Mouse (Mus musculus): Measurements from ENCODE around the gene Pawr.
A peak's percentile ranks its signal among the peaks of the same experiment; 100 is the strongest.

The Pawr gene

DNA sequence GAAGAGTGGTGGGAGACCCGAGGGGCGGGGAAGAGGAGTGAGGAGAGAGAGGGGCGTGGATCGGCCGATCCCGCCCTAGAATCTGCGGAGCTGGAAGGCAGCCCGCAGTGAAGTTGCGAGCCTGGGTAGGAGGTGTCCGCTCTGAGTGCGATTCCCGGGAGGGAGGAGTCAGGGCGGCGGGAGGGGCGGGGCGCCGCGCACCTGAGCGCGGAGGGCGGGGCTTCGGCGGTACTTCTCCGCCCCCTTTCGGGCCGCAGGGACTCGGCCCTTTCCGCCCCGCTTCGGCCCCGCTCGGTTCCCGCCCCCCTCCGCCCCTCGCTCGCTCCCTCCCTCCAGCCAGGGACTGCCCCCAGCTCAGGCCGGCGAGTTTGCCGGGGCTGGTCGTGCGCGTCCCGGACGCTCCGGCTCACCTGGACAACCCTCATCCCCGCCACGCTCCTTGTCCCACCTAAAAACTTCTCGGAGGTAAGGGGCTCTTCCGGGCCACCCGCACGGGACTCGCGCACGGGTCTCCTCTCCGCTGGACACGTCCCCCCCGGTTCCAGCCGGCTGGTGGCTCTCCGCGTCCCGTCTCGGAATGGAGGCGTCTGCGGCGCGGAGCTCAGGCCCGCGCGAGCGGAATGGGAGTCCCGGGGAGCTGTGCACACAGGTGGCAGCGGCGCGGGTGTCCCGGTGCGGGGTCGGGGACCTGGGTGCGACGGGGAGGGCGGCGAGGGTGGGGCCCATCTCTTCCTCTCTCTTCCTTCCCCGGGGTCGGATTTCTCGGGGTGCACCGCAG, at the start of gene Pawr:
Pawr (plus strand) TSS at position 338 of the 778 bp plus-strand sequence.
- DNase-seq (ENCODE audit: extremely low read depth, low read depth, low spot score), result no peak

GRCm38 (mm10) chr10:108282351-108282750, 49.6 kb upstream of the Pawr start:
- no peak for DNase-seq (ENCODE audit: extremely low read depth, low read depth, low spot score)

- DNase-seq (ENCODE audit: extremely low read depth, low read depth, low spot score), result no peak
Observed at GRCm38 (mm10) chr10:108283418-108283817, 48.5 kb upstream of the Pawr start.

DNA sequence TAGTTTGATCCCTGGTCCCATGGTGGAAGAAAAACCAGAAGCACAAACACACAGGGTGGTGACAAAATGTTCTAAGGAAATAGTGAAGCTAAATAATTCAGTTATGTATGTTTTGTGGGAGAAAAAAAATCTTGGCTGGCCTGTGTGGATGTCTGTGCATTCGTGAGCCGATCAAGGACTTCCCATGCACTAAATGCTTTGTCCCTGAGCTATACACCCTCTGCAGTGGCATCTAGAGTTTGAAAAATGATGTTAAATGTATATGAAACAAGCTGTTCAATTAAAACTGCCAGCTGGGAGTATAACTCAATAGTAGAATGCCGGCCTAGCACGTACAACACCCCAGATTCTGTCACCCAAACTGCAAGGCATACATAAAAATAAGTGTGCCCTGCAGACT, 48.1 kb upstream of the Pawr start:
- no peak for DNase-seq (ENCODE audit: extremely low read depth, low read depth, low spot score)

GRCm38 (mm10) chr10:108284445-108284844, 47.5 kb upstream of the Pawr start:
- DNase-seq (ENCODE audit: extremely low read depth, low read depth, low spot score), result no peak

DNA sequence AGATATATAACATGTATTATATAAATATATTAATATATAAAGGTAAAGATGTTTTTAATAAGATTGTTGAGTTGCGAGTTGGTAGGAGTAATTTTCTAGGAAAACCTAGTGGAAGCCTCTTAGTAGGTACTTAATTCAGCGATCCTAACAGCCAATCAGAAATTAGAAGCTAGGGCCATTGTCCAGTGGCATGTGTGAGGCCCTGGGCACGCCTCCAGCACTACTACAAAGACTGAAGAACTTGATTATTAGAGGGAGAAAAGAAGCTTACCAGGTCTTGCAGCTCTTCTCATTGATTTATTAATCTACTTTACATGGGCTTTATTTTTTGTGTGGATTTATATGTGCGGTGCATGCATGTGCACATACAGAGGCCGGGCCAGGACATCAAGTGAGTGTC, 46.9 kb upstream of the Pawr start:
- no peak for DNase-seq (ENCODE audit: extremely low read depth, low read depth, low spot score)

GRCm38 (mm10) chr10:108286658-108287437, 45.1 kb upstream of the Pawr start:
- no peak for DNase-seq (ENCODE audit: extremely low read depth, low read depth, low spot score)

DNA sequence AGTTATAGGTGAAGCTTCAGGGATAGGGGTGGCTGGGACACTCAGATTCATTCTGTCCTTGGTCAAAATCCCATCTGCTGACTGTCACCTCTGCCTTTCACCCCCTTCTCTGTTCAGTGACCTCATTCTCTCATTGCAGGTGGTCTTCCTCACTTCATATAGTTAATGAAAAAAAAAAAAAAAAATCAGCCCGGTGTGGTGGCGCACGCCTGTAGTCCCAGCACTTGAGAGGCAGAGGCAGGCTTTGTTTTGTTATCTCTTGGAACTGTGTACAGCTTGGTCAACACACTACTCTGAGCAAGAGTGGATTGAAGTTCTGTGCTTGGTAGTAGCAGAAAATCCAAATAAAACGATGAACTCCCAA, 44.5 kb upstream of the Pawr start:
- DNase-seq (ENCODE audit: extremely low read depth, low read depth, low spot score), result no peak

DNA sequence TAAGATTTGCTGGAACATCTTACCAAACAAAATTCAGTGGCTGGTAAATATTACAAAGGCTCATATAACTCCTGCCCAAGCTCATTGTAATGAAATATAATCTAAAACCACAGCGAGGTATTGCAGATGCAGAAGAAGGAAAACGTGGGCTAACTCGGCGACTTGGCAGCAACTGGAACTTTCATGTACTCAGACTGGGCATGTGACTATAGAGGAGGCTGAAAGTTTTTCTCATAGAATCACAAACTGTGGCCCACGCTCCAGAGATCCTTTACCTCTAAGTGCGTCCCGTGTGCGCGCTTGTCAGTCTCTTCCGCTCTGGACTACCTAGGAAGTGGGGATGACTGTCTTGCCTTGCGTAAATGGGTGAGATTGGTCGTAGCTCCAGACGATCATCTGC, 41.9 kb upstream of the Pawr start:
- DNase-seq (ENCODE audit: extremely low read depth, low read depth, low spot score), result no peak

DNA sequence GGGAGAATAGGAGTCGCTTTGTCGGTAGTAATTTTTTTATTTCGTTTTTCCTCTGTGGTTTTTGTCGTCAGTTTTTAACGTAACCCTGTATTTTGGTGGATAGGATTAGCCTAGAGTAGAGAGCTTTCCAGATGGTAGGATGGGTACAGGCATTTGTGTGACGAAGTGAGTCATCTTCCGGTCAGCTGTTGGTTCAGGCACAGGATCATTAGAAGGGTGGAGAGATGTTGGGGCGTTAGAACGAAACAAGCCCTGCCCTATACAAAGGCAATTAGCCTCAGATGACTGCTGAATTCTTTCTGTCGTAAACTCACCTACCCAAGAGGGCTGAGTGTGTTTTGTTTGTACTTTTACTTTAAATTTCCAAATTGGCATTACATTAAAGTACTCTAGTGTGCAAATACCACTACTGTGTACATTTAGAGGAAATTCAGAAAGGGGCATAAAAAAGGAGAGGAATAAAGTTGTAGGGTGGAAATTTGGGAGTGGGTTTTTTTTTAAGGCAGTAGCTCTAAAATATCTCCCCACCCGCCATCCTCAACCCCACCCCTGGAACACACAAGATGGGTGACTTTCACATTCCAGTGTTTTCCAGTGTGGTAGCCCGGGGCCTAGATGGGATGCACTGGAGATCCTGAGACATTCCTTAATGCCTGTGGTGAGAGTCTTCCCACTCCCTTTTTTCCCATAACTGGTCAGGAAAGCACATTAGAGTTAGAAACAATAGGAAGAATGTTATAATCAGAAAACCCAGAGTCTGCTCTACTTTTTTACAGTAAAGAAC, 40.0 kb upstream of the Pawr start:
- DNase-seq (ENCODE audit: extremely low read depth, low read depth, low spot score), result no peak

DNA sequence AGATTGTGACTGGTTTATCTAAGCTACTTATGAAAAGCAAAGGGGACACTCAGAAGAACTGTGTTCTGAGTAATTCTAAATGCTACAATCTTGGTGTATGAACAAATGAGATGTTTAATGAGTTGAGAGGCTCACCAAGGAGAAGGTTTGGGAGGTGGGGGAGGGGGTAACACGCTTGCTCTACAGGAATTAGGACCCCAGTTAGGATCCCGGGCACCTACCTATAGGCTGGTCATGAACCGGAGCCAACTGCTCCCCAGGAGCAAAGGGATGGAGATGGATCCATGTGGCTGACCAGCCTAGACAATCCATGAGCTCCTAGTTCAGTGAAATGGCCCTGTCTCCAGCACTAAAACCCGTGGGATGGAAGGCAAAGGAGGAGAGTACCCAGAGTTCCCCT, 39.3 kb upstream of the Pawr start:
- no peak for DNase-seq (ENCODE audit: extremely low read depth, low read depth, low spot score)

DNA sequence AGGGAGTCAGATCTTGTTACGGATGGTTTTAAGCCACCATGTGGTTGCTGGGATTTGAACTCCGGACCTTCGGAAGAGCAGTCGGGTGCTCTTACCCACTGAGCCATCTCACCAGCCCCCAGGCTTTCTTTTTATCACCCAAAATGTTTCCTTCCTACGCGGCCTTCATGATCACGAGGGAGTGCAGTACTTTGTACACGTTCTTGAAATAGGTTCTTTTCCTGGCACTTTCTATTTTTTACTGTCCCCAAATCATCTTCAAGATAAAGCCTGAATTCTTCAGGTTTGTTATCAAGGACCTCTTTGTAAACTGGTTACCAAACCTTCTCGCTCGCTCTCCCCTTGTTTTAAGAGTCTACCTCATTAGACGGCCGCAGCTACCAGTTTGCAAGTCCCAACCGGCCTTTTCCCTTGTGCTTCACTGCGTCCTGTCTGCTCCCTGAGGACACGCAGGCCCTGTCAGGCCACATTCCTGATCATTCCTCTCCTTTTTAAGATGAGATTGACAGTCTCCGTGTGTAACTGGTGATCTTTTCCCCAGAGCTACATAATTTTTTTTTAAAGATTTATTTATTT, 38.2 kb upstream of the Pawr start:
- peak; percentile 67 for DNase-seq (ENCODE audit: extremely low read depth, low read depth, low spot score)

GRCm38 (mm10) chr10:108294766-108295165, 37.2 kb upstream of the Pawr start:
- DNase-seq (ENCODE audit: extremely low read depth, low read depth, low spot score), result no peak

GRCm38 (mm10) chr10:108296446-108296845, 35.5 kb upstream of the Pawr start:
- no peak for DNase-seq (ENCODE audit: extremely low read depth, low read depth, low spot score)

- no peak for DNase-seq (ENCODE audit: extremely low read depth, low read depth, low spot score)
Observed at GRCm38 (mm10) chr10:108298261-108298660, 33.7 kb upstream of the Pawr start.

DNA sequence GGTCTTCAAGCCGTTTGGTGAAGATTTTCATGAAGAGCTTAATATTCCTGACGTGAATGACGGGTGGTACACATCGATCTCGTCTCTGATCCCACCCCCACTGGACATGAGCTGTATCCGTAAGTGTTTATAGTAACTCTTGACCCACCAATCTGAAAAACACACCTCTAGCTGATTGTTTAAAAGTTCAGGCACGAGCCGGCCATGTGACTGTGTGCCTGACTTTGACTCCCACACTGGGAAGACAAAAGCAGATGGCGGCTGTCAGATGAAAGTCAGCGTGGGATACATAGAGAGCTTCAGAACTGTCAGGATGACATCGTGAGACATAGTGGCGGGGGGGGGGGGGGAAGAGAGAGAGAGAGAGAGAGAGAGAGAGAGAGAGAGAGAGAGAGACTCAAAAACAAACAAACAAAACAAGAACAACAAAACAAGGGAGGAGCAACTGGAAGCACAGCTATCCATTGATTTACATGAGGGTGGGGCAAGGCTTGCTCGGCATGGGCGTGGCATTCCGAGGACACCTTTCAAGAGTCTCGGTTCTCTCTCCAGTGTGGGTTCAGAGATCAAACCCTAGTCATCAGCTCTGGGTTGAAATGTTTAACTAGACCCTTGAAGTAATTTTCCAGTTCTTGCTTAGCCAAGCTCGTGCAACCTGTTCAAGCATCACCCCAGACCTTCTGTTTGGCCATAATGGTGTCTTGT, 32.9 kb upstream of the Pawr start:
- DNase-seq (ENCODE audit: extremely low read depth, low read depth, low spot score), result no peak

GRCm38 (mm10) chr10:108299828-108300227, 32.1 kb upstream of the Pawr start:
- no peak for DNase-seq (ENCODE audit: extremely low read depth, low read depth, low spot score)

- peak; percentile 11 for DNase-seq (ENCODE audit: extremely low read depth, low read depth, low spot score)
Observed at GRCm38 (mm10) chr10:108300843-108301242, 31.1 kb upstream of the Pawr start.

- peak; percentile 88 for DNase-seq (ENCODE audit: extremely low read depth, low read depth, low spot score)
Observed at GRCm38 (mm10) chr10:108307772-108308171, 24.1 kb upstream of the Pawr start.

DNA sequence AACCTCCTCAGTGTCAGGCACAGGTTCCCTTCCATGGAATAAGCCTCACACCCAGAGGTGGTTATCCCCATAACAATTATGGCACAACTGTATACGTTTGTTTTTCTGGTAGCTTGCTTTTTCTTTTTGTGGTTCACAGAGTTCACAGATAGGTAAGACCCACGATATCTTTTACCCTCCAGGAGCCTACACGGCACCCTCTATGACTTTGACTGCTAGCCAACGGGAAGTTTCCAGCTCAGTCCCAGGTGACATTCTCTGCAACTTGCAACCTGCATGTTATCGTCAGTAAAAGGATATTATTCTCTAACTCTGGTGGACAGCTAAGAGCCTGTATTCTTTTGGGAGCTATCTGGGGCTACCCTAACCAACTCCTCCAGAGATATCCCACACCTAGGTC, 21.7 kb upstream of the Pawr start:
- no peak for DNase-seq (ENCODE audit: extremely low read depth, low read depth, low spot score)

- DNase-seq (ENCODE audit: extremely low read depth, low read depth, low spot score), result peak; percentile 40
Observed at GRCm38 (mm10) chr10:108311396-108311795, 20.5 kb upstream of the Pawr start.
